20 mouse cellular contexts compared by ENCODE assay signal in the genomic region with DNA sequence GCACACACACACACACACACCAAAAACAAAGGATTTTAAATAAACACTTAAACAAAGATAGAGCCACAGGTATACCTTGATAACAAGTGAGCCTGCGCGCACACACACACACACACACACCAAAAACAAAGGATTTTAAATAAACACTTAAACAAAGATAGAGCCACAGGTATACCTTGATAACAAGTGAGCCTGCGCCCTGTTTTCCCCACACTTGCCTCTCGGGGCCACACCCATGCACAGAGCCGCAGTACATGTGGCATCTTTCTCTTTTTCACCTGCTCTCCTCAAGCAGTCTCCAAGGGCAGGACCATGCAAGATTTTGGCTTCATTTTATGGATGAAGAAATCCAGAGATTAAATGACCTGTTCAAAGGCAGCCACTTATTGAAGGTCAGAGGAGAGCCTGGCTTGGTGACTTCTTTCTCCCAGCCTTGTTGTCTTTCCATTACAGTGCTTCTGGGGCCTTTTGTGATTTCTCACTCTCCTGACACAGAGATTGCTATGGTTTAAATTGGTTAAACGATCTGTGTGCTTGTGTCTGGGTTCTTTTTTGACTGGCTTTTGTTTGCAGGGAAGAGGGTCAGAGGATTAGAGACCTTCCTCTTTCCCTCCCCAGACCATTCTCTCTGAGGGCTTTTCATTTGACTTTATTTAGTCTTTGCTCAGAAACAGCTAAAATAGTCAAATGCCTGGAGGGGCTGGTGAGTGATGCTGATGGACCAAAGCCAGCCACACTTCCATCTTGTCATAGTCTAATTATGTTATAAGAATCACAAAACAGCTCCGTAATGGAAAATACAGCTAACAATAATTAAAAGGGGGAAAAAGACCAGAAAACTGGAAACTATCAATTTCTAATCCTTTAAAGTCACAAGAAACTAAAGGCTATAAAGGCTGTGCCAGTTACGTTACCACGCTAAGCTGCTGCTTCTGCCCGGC. TPM values are rescaled to one million over a fixed set of nuclear protein-coding genes. Genes with fewer than 3 reads are reported as not detected.
DNase-seq lines count a peak whose midpoint lies in the region; ATAC-seq and TF ChIP-seq lines count a peak whose summit lies in the region.
"Had no signal": no experiment of that assay in that cellular context is flagged by ENCODE, and none has a peak within 500 bp of the region (broad histone marks: within the 10 kb centered on the region; RNA-seq: fewer than 3 reads in every experiment).

No protein-coding gene starts in this region.

- H3K27ac ChIP-seq in kidney, postnatal 0 days = no peak overlapping the region
- H3K27ac ChIP-seq in midbrain, embryonic 12.5 days (replicated peaks) = no peak overlapping the region
- no peak overlapping the region for H3K27ac ChIP-seq in midbrain, embryonic 16.5 days (ENCODE audit: low read length)
- no peak overlapping the region for H3K27ac ChIP-seq in midbrain, embryonic 14.5 days (replicated peaks; ENCODE audit: low read depth, low read length)
- H3K27ac ChIP-seq: limb, embryonic 12.5 days; liver, embryonic 12.5 days had no signal

- no peak overlapping the region for H3K4me2 ChIP-seq in kidney, postnatal 0 days (ENCODE audit: low read length)
- no peak overlapping the region for H3K4me2 ChIP-seq in midbrain, embryonic 12.5 days (replicated peaks)
- H3K4me2 ChIP-seq in midbrain, embryonic 16.5 days (ENCODE audit: low read length) = no peak overlapping the region
- no peak overlapping the region for H3K4me2 ChIP-seq in midbrain, embryonic 14.5 days (ENCODE audit: low read length)
- H3K4me2 ChIP-seq: limb, embryonic 12.5 days; liver, embryonic 12.5 days had no signal

- no peak for TF ChIP-seq CTCF in kidney, postnatal 0 days (IDR thresholded peaks at IDR 0.05; ENCODE audit: low read depth)

- H3K27me3 ChIP-seq in kidney, postnatal 0 days (ENCODE audit: insufficient read depth, low read length) = no peaks in the 10 kb centered on the region
- peaks cover 17% of the 10 kb centered on the region for H3K27me3 ChIP-seq in midbrain, embryonic 12.5 days
- H3K27me3 ChIP-seq in midbrain, embryonic 16.5 days (ENCODE audit: control insufficient read depth, insufficient read depth, low read depth, low read length) = no peaks in the 10 kb centered on the region; the same call in 1 of the 2 replicates
- no peaks in the 10 kb centered on the region for H3K27me3 ChIP-seq in midbrain, embryonic 14.5 days (ENCODE audit: control insufficient read depth, insufficient read depth, low read length)
- H3K27me3 ChIP-seq: limb, embryonic 12.5 days; liver, embryonic 12.5 days had no signal

- WGBS in kidney, postnatal 0 days = 71% methylated on average over 10 of the region's 10 CpGs
- 41% methylated on average over 10 of the region's 10 CpGs for WGBS in midbrain, embryonic 12.5 days
- 39% methylated on average over 10 of the region's 10 CpGs for WGBS in midbrain, embryonic 16.5 days
- 30% methylated on average over 10 of the region's 10 CpGs for WGBS in midbrain, embryonic 14.5 days

- H3K9ac ChIP-seq in kidney, postnatal 0 days (ENCODE audit: low read depth, low read length) = no peak overlapping the region
- H3K9ac ChIP-seq in midbrain, embryonic 12.5 days (replicated peaks) = no peak overlapping the region
- H3K9ac ChIP-seq in midbrain, embryonic 16.5 days (ENCODE audit: low read depth, low read length) = no peak overlapping the region
- H3K9ac ChIP-seq in midbrain, embryonic 14.5 days (replicated peaks; ENCODE audit: low read length) = no peak overlapping the region
- H3K9ac ChIP-seq: limb, embryonic 12.5 days; liver, embryonic 12.5 days had no signal

- no peaks in the 10 kb centered on the region for H3K9me3 ChIP-seq in kidney, postnatal 0 days (replicated peaks; ENCODE audit: low read length)
- no peaks in the 10 kb centered on the region for H3K9me3 ChIP-seq in midbrain, embryonic 12.5 days
- no peaks in the 10 kb centered on the region for H3K9me3 ChIP-seq in midbrain, embryonic 16.5 days (replicated peaks; ENCODE audit: control insufficient read depth, low read length, poor library complexity, severe bottlenecking)
- H3K9me3 ChIP-seq in midbrain, embryonic 14.5 days (ENCODE audit: control insufficient read depth, low read length) = no peaks in the 10 kb centered on the region
- H3K9me3 ChIP-seq: limb, embryonic 12.5 days; liver, embryonic 12.5 days had no signal

- peak; percentile 21; the same call in 1 of the 2 replicates for ATAC-seq in kidney, postnatal 0 days (replicated peaks; ENCODE audit: low FRiP score, low read depth)
- ATAC-seq in midbrain, embryonic 12.5 days (ENCODE audit: low FRiP score, low read depth) = peak; percentile 52
- ATAC-seq in midbrain, embryonic 16.5 days = no peak
- ATAC-seq in midbrain, embryonic 14.5 days (ENCODE audit: low FRiP score, low TSS enrichment) = no peak
- ATAC-seq: forebrain, embryonic 16.5 days; liver, embryonic 12.5 days had no signal

- H3K4me3 ChIP-seq in kidney, postnatal 0 days (replicated peaks; ENCODE audit: low read depth, low read length) = no peak overlapping the region
- H3K4me3 ChIP-seq in midbrain, embryonic 12.5 days = no peak overlapping the region
- H3K4me3 ChIP-seq in midbrain, embryonic 16.5 days (ENCODE audit: low read depth, low read length) = no peak overlapping the region
- H3K4me3 ChIP-seq in midbrain, embryonic 14.5 days (replicated peaks; ENCODE audit: low read depth, low read length) = no peak overlapping the region
- H3K4me3 ChIP-seq: limb, embryonic 12.5 days; liver, embryonic 12.5 days had no signal

- peak; percentile 67 for DNase-seq in kidney, postnatal 0 days (ENCODE audit: low spot score)
- no peak for DNase-seq in kidney, adult 9 months
- peak; percentile 9 for DNase-seq in midbrain, embryonic 14.5 days
- DNase-seq in urinary bladder, postnatal 36 days (ENCODE audit: low spot score in 2 of 2) = no peak
- DNase-seq in gastrocnemius, postnatal 25 days = no peak
- DNase-seq: adrenal gland, adult 2 months; cerebellum, adult 9-10 months; kidney, adult 18-20 months; right cerebral cortex, postnatal 4 days had no signal

- no peaks in the 10 kb centered on the region for H3K36me3 ChIP-seq in kidney, postnatal 0 days (ENCODE audit: insufficient read depth, low read length)
- no peaks in the 10 kb centered on the region for H3K36me3 ChIP-seq in midbrain, embryonic 12.5 days
- H3K36me3 ChIP-seq in midbrain, embryonic 16.5 days (ENCODE audit: control insufficient read depth, insufficient read depth, low read length) = no peaks in the 10 kb centered on the region
- H3K36me3 ChIP-seq in midbrain, embryonic 14.5 days (ENCODE audit: control insufficient read depth, insufficient read depth, low read length) = no peaks in the 10 kb centered on the region
- H3K36me3 ChIP-seq: limb, embryonic 12.5 days; liver, embryonic 12.5 days had no signal

- 0 out of 2 replicates have a peak, but pooled peaks cover 3% of the 10 kb centered on the region for H3K4me1 ChIP-seq in kidney, postnatal 0 days (replicated peaks; ENCODE audit: insufficient read depth, low read length)
- H3K4me1 ChIP-seq in midbrain, embryonic 12.5 days = peaks cover 5% of the 10 kb centered on the region; the same call in 1 of the 2 replicates
- no peaks in the 10 kb centered on the region for H3K4me1 ChIP-seq in midbrain, embryonic 16.5 days (ENCODE audit: control insufficient read depth, insufficient read depth, low read length)
- H3K4me1 ChIP-seq in midbrain, embryonic 14.5 days (ENCODE audit: control insufficient read depth, insufficient read depth, low read length) = no peaks in the 10 kb centered on the region; the same call in 1 of the 2 replicates
- H3K4me1 ChIP-seq: liver, embryonic 12.5 days had no signal

RNA-seq across cellular contexts. Expression of gene Tprg, which starts 46.9 kb away (rescaled TPM):
- polyA plus RNA-seq in kidney, postnatal 0 days (2015; fragmentation: Nextera tagmentation; extraction: Ambion mirVana) = 0.14 TPM in 1 of 2 replicates, not detected in the other
- not detected in 2 replicates for polyA plus RNA-seq in midbrain, embryonic 12.5 days (2016; fragmentation: Nextera tagmentation; extraction: Ambion mirVana)
- polyA plus RNA-seq in midbrain, embryonic 16.5 days (2015; fragmentation: Nextera tagmentation; extraction: Ambion mirVana) = not detected in 2 replicates
- polyA plus RNA-seq in midbrain, embryonic 14.5 days (2014; fragmentation: Nextera tagmentation; extraction: Ambion mirVana) = not detected in 2 replicates
- not detected for total RNA-seq in gastrocnemius, postnatal 25 days (2021)
- total RNA-seq: adrenal gland, adult 2 months; common myeloid progenitor, adult 5-6 weeks; gastrocnemius, postnatal 4 days; hematopoietic stem cell, adult 5-6 weeks; layer of hippocampus, postnatal 14 days; left cerebral cortex, postnatal 10 days; megakaryocyte-erythroid progenitor cell, adult 5-6 weeks had no signal
- polyA plus RNA-seq: adrenal gland, adult 2 months; limb, embryonic 12.5 days; liver, embryonic 12.5 days had no signal

Comparison
In these comparisons a context has a peak if more than half of its experiments do, and no peak if none do; other contexts are left out.
1. ATAC-seq: peak in kidney, postnatal 0 days (single experiment) and midbrain, embryonic 12.5 days (single experiment); none in midbrain, embryonic 16.5 days (single experiment) and midbrain, embryonic 14.5 days (single experiment).
2. DNase-seq: peak in kidney, postnatal 0 days (single experiment) and midbrain, embryonic 14.5 days (single experiment); none in kidney, adult 9 months (single experiment), urinary bladder, postnatal 36 days (0 of 2) and gastrocnemius, postnatal 25 days (single experiment).